Comparison of ENCODE assay signal across 11 mouse cellular contexts in the genomic region with DNA sequence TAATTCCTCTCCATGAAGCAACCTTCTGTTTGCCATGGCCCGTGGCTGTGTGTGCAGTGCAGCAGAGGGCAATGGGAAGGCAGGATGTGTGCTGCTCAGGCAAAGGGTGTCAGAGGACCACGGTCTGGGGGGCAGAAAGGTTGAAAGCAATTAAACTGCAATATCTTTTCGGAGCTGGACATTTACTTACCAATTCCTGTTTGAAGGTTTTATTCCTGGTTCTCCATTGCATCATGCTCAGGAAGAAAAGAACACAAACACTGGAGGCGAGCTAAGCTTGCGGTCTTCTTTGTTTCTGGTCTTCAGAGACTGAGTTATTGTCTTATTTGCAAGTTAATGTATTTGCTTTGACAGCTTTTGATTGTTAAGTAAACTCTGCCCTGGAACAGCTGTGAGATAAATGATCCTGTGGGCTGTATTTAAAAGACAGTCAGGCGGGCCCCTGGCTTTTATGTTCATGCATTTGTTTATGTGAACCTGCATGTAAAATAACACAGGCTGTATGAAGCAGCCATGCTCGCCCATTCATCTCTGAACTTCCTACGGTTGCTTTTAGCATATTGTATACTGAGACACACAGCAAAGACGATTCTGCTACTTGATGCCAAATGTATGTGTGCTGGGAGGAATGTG.
DNase-seq lines count a peak whose midpoint lies in the region; ATAC-seq and TF ChIP-seq lines count a peak whose summit lies in the region.
"Had no signal": no experiment of that assay in that cellular context is flagged by ENCODE, and none has a peak within 500 bp of the region (broad histone marks: within the 10 kb centered on the region; RNA-seq: fewer than 3 reads in every experiment).

No protein-coding gene starts in this region.

- peaks cover 6% of the 10 kb centered on the region; the same call in 1 of the 2 replicates for H3K4me1 ChIP-seq in intestine, embryonic 15.5 days (replicated peaks)
- peaks cover 9% of the 10 kb centered on the region; the same call in 1 of the 2 replicates for H3K4me1 ChIP-seq in intestine, embryonic 16.5 days (ENCODE audit: control insufficient read depth, insufficient read depth, low read length)
- H3K4me1 ChIP-seq in cortical plate, adult 2 months (ENCODE audit: control insufficient read depth, insufficient read depth, low read length), result peaks cover 6% of the 10 kb centered on the region
- H3K4me1 ChIP-seq in forebrain, embryonic 16.5 days (replicated peaks; ENCODE audit: control insufficient read depth, insufficient read depth, low read length), result peaks cover 24% of the 10 kb centered on the region
- H3K4me1 ChIP-seq in midbrain, embryonic 15.5 days, result peaks cover 26% of the 10 kb centered on the region

- DNase-seq in ovary, postnatal 14 days (ENCODE audit: low spot score), result no peak
- DNase-seq in layer of hippocampus, adult 18-20 months (ENCODE audit: low spot score in 2 of 2), result no peak
- no peak for DNase-seq in right cerebral cortex, adult 2 months (ENCODE audit: low spot score in 2 of 2)
- DNase-seq: heart, postnatal 14 days; right cerebral cortex, postnatal 4 days; thymus, adult 2 months had no signal

- H3K4me3 ChIP-seq in intestine, embryonic 15.5 days (replicated peaks), result no peak overlapping the region
- no peak overlapping the region for H3K4me3 ChIP-seq in intestine, embryonic 16.5 days (ENCODE audit: low read length)
- H3K4me3 ChIP-seq in cortical plate, adult 2 months (ENCODE audit: insufficient read depth, low read length), result no peak overlapping the region
- H3K4me3 ChIP-seq in forebrain, embryonic 16.5 days (replicated peaks; ENCODE audit: low read length), result peak overlapping the region; percentile 6; the same call in 1 of the 2 replicates
- H3K4me3 ChIP-seq in midbrain, embryonic 15.5 days, result no peak overlapping the region

- TF ChIP-seq CTCF in cortical plate, adult 2 months (IDR thresholded peaks at IDR 0.05; ENCODE audit: extremely low read depth, insufficient read depth, low read length), result no peak

- WGBS in intestine, embryonic 15.5 days, result 13% methylated on average over 9 of the region's 9 CpGs
- WGBS in intestine, embryonic 16.5 days, result 13% methylated on average over 9 of the region's 9 CpGs
- 6% methylated on average over 9 of the region's 9 CpGs for WGBS in forebrain, embryonic 16.5 days
- 11% methylated on average over 9 of the region's 9 CpGs for WGBS in midbrain, embryonic 15.5 days

- no peaks in the 10 kb centered on the region for H3K27me3 ChIP-seq in intestine, embryonic 15.5 days (replicated peaks)
- H3K27me3 ChIP-seq in intestine, embryonic 16.5 days (replicated peaks; ENCODE audit: control insufficient read depth, insufficient read depth, low read length), result no peaks in the 10 kb centered on the region
- H3K27me3 ChIP-seq in forebrain, embryonic 16.5 days (replicated peaks; ENCODE audit: control insufficient read depth, insufficient read depth, low read length), result no peaks in the 10 kb centered on the region
- H3K27me3 ChIP-seq in midbrain, embryonic 15.5 days (replicated peaks), result no peaks in the 10 kb centered on the region; the same call in 1 of the 2 replicates

- H3K9me3 ChIP-seq in intestine, embryonic 15.5 days, result no peaks in the 10 kb centered on the region
- no peaks in the 10 kb centered on the region for H3K9me3 ChIP-seq in intestine, embryonic 16.5 days (ENCODE audit: control insufficient read depth, low read length)
- H3K9me3 ChIP-seq in forebrain, embryonic 16.5 days (ENCODE audit: control insufficient read depth, low read length), result no peaks in the 10 kb centered on the region
- H3K9me3 ChIP-seq in midbrain, embryonic 15.5 days, result no peaks in the 10 kb centered on the region

- H3K4me2 ChIP-seq in intestine, embryonic 15.5 days (replicated peaks), result peak overlapping the region; percentile 22; the same call in 1 of the 2 replicates
- no peak overlapping the region for H3K4me2 ChIP-seq in intestine, embryonic 16.5 days (ENCODE audit: low read depth, low read length)
- H3K4me2 ChIP-seq in forebrain, embryonic 16.5 days (ENCODE audit: low read length), result peak overlapping the region; percentile 34
- peak overlapping the region; percentile 2; the same call in 1 of the 2 replicates for H3K4me2 ChIP-seq in midbrain, embryonic 15.5 days

- no peak for ATAC-seq in intestine, embryonic 15.5 days
- no peak for ATAC-seq in intestine, embryonic 16.5 days
- ATAC-seq in forebrain, embryonic 16.5 days, result peak; percentile 67
- ATAC-seq in midbrain, embryonic 15.5 days (replicated peaks), result peak; percentile 68

- H3K36me3 ChIP-seq in intestine, embryonic 15.5 days, result no peaks in the 10 kb centered on the region
- H3K36me3 ChIP-seq in intestine, embryonic 16.5 days (ENCODE audit: control insufficient read depth, insufficient read depth, low read length), result no peaks in the 10 kb centered on the region
- no peaks in the 10 kb centered on the region for H3K36me3 ChIP-seq in forebrain, embryonic 16.5 days (ENCODE audit: control insufficient read depth, insufficient read depth)
- H3K36me3 ChIP-seq in midbrain, embryonic 15.5 days (replicated peaks), result no peaks in the 10 kb centered on the region

- TF ChIP-seq POLR2A in cortical plate, adult 2 months (IDR thresholded peaks at IDR 0.05; ENCODE audit: extremely low read depth, insufficient read depth, low read length), result no peak

- H3K27ac ChIP-seq in intestine, embryonic 15.5 days, result 0 out of 2 replicates have a peak overlapping the region, but pooled peaks have one; percentile 36
- H3K27ac ChIP-seq in intestine, embryonic 16.5 days (ENCODE audit: low read length), result no peak overlapping the region
- peak overlapping the region; percentile 29; the same call in 1 of the 2 replicates for H3K27ac ChIP-seq in cortical plate, adult 2 months (ENCODE audit: insufficient read depth, low read length)
- peak overlapping the region; percentile 73 for H3K27ac ChIP-seq in forebrain, embryonic 16.5 days (ENCODE audit: low read length)
- peak overlapping the region; percentile 72 for H3K27ac ChIP-seq in midbrain, embryonic 15.5 days

- no peak overlapping the region for H3K9ac ChIP-seq in intestine, embryonic 15.5 days
- H3K9ac ChIP-seq in intestine, embryonic 16.5 days (ENCODE audit: low read depth, low read length), result no peak overlapping the region
- peak overlapping the region; percentile 39 for H3K9ac ChIP-seq in forebrain, embryonic 16.5 days (replicated peaks; ENCODE audit: low read depth, low read length)
- no peak overlapping the region for H3K9ac ChIP-seq in midbrain, embryonic 15.5 days

Comparison
In these comparisons a context has a peak if more than half of its experiments do, and no peak if none do; other contexts are left out.
1. ATAC-seq: peak in forebrain, embryonic 16.5 days (single experiment) and midbrain, embryonic 15.5 days (single experiment); none in intestine, embryonic 15.5 days (single experiment) and intestine, embryonic 16.5 days (single experiment).